Mouse (Mus musculus): ENCODE measurements around the gene Ssx9.
A peak's percentile ranks its signal among the peaks of the same experiment; 100 is the strongest.
"Not testable (repeated sequence)": the region's sequence is repeated elsewhere in the genome, so short reads cannot be mapped to it uniquely, and the experiment has no call there.

Gene Ssx9

DNA sequence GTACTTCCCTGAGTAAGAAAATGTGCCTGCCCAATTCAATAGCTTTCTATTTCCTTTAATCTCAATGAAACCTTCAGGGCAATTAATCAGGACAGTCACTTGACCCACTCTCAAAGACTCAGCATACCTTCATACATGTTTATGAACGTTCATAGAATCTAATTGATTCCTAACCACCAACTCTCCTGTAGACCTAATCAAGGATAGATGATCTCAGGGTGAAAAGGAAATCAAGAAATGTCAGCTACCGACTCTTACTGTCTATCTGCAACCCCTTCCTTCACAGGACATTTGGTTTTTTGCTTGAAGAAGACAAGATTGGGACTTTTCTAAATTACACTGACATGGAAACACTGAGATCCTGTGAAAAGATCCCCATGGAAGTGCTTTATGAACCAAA, at the start of gene Ssx9:
Gene Ssx9 (plus strand): TSS at position 301 of the 400 bp plus-strand sequence.
- DNase-seq (ENCODE audit: low spot score in 2 of 2): not testable (repeated sequence)

DNA sequence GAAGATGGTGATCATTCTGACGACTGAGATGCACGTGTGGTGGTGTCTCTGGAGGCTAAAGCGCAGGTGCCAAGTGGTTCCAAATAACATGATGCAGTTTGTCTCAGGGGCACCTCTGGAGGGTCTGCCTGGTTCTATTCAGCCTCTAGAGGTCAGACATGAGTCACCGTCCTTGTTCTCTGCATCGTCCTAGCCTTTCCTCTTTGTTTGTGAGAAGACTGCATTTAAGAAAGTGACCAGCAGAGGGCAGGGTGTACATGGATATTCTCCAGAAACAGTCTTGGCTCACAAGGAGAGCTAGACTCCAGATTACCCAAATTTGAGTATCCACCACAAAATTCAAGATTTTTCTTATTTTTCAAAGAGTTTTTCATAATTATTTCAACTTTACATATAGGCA, 15.3 kb upstream of the Ssx9 start:
- peak in 1 of 2 experiments; percentile 2 for DNase-seq (ENCODE audit: low spot score in 2 of 2)

DNA sequence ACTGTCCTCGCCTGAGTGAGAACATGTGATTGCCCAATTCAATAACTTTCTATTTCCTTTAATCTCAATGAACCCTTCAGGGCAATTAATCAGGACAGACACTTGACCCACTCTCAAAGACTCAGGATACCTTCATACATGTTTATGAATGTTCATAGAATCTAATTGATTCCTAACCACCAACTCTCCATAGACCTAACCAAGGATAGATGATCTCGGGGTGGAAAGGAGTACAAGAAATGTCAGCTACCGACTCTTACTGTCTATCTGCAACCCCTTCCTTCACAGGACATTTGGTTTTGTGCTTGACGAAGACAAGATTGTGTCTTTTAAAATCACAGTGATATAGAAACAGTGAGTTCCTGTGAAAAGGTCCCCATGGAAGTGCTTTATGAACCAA, 55.2 kb downstream of the Ssx9 start, which contains the start of gene Ssxb5:
Gene Ssxb5 (plus strand): TSS at position 301 of the 400 bp plus-strand sequence.
- DNase-seq (ENCODE audit: low spot score in 2 of 2): not testable (repeated sequence)

Data from thymus, postnatal 10 days (tissue).